Mouse (Mus musculus): ENCODE measurements at regions not wholly inside any gene's neighbourhood (a gene's known extent, or its start where the extent isn't known, plus 50 kb on each side); places are given as distances from the start of the nearest gene placed in this dataset.

DNA sequence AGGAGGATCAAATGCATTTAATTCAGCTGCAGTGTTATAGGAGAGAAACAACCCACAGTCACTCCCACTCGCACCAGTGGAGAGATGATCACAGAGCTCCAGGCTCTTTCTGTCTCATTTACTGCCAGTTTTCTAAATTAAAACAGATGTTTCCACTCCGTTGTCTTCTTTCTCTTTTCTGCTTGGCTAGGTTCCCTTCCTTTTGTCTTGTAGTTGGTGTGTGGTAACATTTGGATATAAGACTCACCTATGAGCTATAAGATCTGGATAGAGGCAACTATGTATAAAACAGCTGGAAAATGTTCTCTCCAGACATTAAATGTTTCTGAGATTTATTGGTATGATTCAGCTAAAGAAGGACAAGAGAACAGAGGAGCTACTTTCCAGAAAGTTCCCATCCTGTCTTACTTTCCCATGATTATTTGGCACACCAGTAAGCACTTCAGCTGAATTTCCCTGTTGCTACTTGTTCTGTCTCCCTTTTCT is 63.1 kb upstream of the Ctsc start:
- H3K4me1 ChIP-seq (ENCODE audit: control insufficient read depth, insufficient read depth, low read length): no peaks in the 10 kb centered on the region
- ATAC-seq (ENCODE audit: low FRiP score, low TSS enrichment): no peak
- DNase-seq: no peak
- no peaks in the 10 kb centered on the region for H3K27me3 ChIP-seq (ENCODE audit: control insufficient read depth, insufficient read depth, low read length)
- H3K9me3 ChIP-seq (ENCODE audit: control insufficient read depth, low read length): no peaks in the 10 kb centered on the region
- no peak overlapping the region for H3K4me3 ChIP-seq (replicated peaks; ENCODE audit: low read depth, low read length)
- WGBS: 77% methylated on average over 2 of the region's 2 CpGs
- no peak overlapping the region for H3K4me2 ChIP-seq (ENCODE audit: low read length)
- no peaks in the 10 kb centered on the region for H3K36me3 ChIP-seq (ENCODE audit: control insufficient read depth, insufficient read depth, low read length)
- H3K27ac ChIP-seq (replicated peaks; ENCODE audit: low read depth, low read length): no peak overlapping the region
- H3K9ac ChIP-seq (replicated peaks; ENCODE audit: low read length): no peak overlapping the region

DNA sequence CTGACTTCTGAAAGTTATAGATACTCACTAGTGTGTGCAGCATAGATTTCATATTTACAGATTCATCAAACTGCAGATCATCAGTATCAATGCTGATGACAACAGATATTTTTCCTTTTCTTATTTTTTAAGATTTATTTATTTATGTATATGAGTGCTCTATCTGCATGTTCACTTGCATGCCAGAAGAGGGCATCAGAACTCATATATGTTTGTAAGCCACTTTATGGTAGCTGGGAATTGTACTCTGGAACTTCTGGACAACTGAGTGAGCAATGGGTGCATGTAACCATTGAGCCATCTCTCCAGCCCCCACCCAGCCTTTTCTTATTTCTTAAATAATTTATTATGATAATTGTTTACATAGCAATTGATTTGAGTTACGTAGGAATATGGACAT is 62.5 kb upstream of the Ctsc start:
- Histone ChIP-seq H3K27me3 (ENCODE audit: control insufficient read depth, insufficient read depth, low read length) (no peaks in the 10 kb centered on the region), H3K9ac (replicated peaks; ENCODE audit: low read length) (no peak overlapping the region), H3K4me1 (ENCODE audit: control insufficient read depth, insufficient read depth, low read length) (no peaks in the 10 kb centered on the region), H3K36me3 (ENCODE audit: control insufficient read depth, insufficient read depth, low read length) (no peaks in the 10 kb centered on the region), H3K9me3 (ENCODE audit: control insufficient read depth, low read length) (no peaks in the 10 kb centered on the region), H3K4me2 (ENCODE audit: low read length) (no peak overlapping the region), H3K4me3 (replicated peaks; ENCODE audit: low read depth, low read length) (no peak overlapping the region), H3K27ac (replicated peaks; ENCODE audit: low read depth, low read length) (no peak overlapping the region)
- DNase-seq (no peak), ATAC-seq (ENCODE audit: low FRiP score, low TSS enrichment) (no peak)
- WGBS: 92% methylated on average over 1 of the region's 1 CpGs

GRCm38 (mm10) chr7:88222141-88222540 is 55.7 kb upstream of the Ctsc start:
- ATAC-seq (ENCODE audit: low FRiP score, low TSS enrichment): no peak
- H3K27me3 ChIP-seq (ENCODE audit: control insufficient read depth, insufficient read depth, low read length): no peaks in the 10 kb centered on the region

DNA sequence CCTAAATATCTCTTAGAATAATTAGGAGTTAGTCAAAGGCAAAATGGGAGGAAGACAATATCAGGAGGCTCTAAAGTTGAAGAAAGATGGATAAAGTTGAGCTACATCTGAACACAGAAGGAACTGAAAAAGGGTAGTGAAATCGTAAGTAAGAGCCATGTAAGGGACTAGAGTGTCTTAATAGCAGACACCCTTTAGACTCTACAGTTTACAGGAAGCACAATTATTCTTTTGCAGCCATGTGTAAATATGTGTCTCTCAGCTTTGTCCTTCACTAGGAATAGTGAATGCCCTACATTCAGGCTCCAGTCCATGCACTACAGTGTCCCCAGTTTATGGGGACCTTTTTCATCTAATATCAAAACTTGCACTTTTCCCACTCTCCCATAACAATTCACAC is 52.1 kb upstream of the Ctsc start:
- Histone ChIP-seq H3K36me3 (ENCODE audit: control insufficient read depth, insufficient read depth, low read length) (no peaks in the 10 kb centered on the region), H3K9ac (replicated peaks; ENCODE audit: low read length) (no peak overlapping the region), H3K4me1 (ENCODE audit: control insufficient read depth, insufficient read depth, low read length) (no peaks in the 10 kb centered on the region), H3K4me2 (ENCODE audit: low read length) (no peak overlapping the region), H3K27ac (replicated peaks; ENCODE audit: low read depth, low read length) (no peak overlapping the region), H3K9me3 (ENCODE audit: control insufficient read depth, low read length) (no peaks in the 10 kb centered on the region), H3K27me3 (ENCODE audit: control insufficient read depth, insufficient read depth, low read length) (no peaks in the 10 kb centered on the region), H3K4me3 (replicated peaks; ENCODE audit: low read depth, low read length) (no peak overlapping the region)
- DNase-seq (no peak), ATAC-seq (ENCODE audit: low FRiP score, low TSS enrichment) (no peak)
- WGBS: 86% methylated on average over 1 of the region's 1 CpGs

More at GRCm38 (mm10) chr7:88222141-88222540, 55.7 kb upstream of the Ctsc start:
- Histone ChIP-seq H3K36me3 (ENCODE audit: control insufficient read depth, insufficient read depth, low read length) (no peaks in the 10 kb centered on the region), H3K4me2 (ENCODE audit: low read length) (no peak overlapping the region), H3K9ac (replicated peaks; ENCODE audit: low read length) (no peak overlapping the region), H3K4me3 (replicated peaks; ENCODE audit: low read depth, low read length) (no peak overlapping the region), H3K27ac (replicated peaks; ENCODE audit: low read depth, low read length) (no peak overlapping the region), H3K4me1 (ENCODE audit: control insufficient read depth, insufficient read depth, low read length) (no peaks in the 10 kb centered on the region), H3K9me3 (ENCODE audit: control insufficient read depth, low read length) (no peaks in the 10 kb centered on the region)
- DNase-seq: no peak
- 86% methylated on average over 2 of the region's 2 CpGs for WGBS

All from midbrain, embryonic 14.5 days (tissue).